Comparison of ENCODE assay signal across 12 mouse cellular contexts in the genomic region with DNA sequence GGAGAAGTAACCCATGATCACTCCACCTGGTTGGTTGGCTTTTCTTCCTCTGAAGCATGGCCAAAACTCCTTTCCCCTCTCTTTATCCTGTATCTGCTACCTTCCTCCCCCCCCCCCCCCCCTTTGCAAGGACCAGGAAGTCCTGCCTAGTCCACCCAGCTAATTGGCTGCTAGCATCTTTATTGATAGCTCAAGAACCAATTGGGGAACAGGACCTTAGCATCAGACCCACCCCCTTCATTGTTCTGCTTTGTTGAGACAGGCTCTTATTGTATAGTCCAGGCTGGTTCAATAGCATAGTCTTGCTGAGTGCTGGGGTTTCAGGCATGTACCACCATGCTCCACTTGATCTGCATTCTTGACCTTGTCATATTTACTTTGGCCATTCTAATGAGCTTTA.
"Had no signal": no experiment of that assay in that cellular context is flagged by ENCODE, and none has a peak within 500 bp of the region (broad histone marks: within the 10 kb centered on the region; RNA-seq: fewer than 3 reads in every experiment).

No protein-coding gene starts in this region.

- DNase-seq: kidney, adult 9 months; kidney, postnatal 36 days; layer of hippocampus, adult 9-11 months; layer of hippocampus, postnatal 36 days; liver; liver, embryonic 13.5 days; liver, postnatal 0 days; thymus, adult 18-20 months; thymus, postnatal 14 days had no signal

- H3K27me3 ChIP-seq: limb, embryonic 12.5 days; liver, embryonic 13.5 days; lung, embryonic 15.5 days; midbrain, embryonic 13.5 days had no signal
